Mouse (Mus musculus): ENCODE measurements around the gene Lypd6b.

The Lypd6b gene

DNA sequence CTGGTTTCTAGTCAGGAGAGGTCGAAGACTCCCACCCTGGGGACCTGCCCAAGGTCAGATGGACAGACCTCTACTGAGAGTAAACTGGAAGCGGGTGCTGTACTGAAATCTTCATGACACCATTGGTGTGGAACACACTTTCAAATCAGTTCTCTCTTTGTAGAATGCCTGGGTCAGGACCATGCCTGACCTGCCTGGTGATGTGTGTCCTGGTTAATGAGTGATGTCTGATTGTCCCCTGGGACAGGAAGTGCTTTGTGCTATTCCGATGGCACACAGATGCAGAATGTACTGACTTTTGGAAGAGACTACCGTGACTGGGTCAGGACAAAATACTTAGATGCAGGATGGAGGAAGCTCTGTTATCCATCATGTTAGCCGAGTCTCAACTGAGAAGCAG is 17.0 kb upstream of the Lypd6b start:
- DNase-seq (ENCODE audit: low spot score): no peak

DNA sequence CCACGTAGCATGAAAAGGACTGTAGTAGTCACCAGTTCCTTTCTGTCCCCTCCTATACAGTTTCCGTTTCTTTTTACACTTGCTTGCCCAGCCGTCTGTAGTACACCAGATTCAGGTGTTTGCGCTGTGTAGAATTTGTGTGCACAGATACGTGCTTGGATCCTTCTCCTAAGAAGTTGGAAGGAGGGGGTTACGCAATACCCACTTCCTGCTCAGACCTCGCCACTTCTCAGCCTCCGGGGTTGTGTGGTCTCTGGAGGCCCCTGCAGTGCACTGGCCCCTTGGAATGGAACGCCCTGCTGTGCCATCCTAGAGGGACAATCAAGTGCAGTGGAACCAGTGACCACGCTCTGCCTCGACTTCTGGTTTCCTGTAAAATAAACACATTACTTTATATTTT is 16.3 kb upstream of the Lypd6b start:
- no peak for DNase-seq (ENCODE audit: low spot score)

GRCm38 (mm10) chr2:49773194-49773931 is 14.1 kb upstream of the Lypd6b start:
- no peak for DNase-seq (ENCODE audit: low spot score)

DNA sequence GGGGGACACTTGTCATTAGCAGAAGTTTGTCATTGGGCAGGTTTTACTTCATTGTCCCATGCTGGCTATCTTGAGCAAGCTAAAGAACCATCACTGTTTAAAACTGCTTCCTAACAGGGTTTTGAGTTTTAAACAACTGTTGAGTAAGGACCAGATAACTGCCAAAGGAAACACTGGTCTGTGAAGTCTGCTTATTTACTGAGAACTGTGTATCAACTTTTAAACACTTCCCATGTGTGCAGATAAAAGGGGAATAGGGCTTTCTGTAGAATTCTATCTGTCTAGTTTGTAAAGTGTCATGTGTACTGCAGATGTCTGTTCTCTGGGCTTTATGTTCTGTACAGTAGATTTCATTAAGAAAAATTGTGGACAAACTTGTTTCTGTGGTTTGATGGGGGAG is 13.3 kb upstream of the Lypd6b start:
- no peak for DNase-seq (ENCODE audit: low spot score)

GRCm38 (mm10) chr2:49775187-49775586 is 12.3 kb upstream of the Lypd6b start:
- DNase-seq (ENCODE audit: low spot score): no peak

GRCm38 (mm10) chr2:49775735-49776134 is 11.8 kb upstream of the Lypd6b start:
- no peak for DNase-seq (ENCODE audit: low spot score)

DNA sequence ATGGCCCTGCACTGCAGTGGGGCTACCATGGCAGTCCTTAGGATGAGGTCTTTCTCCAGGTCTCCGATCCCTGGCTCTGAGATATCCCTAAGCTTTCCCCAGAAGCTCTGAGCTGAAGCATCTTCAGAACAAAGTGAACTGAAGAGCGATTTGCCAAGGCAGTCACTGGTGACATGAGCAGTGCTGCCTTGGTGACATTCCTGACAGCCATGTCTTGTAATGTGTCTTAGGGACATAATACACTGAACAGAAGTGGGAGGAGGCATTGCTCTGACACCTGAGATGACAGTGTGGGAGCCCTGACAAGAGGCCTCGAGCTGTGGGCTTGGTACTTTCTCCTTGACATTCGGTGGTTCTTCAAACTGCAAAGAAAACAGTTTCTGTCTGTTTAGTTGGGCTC is 11.1 kb upstream of the Lypd6b start:
- no peak for DNase-seq (ENCODE audit: low spot score)

- DNase-seq (ENCODE audit: low spot score): no peak
Measured at GRCm38 (mm10) chr2:49788051-49788418, 547 bp downstream of the Lypd6b start.

GRCm38 (mm10) chr2:49788643-49789042 is 1.2 kb downstream of the Lypd6b start:
- no peak for DNase-seq (ENCODE audit: low spot score)

DNA sequence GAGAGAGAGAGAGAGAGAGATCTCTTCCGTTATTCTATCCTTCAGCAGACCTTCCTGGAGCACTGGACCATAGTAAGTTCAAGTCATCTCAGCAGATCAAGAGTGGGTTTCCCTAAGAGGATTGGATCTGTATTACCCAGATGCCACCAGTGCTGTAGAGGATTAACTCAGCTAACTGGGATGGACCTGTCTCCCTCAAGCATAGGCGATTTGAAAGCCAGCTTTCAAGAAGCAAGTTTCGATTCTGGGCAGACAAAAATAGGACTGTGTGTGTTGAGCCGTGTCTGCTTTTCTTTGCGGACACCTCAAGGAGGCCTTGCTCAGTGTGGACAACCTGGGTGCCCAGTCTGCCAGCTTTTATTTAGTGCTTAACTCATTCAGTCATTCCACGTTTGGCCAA is 1.6 kb downstream of the Lypd6b start:
- no peak for DNase-seq (ENCODE audit: low spot score)

DNA sequence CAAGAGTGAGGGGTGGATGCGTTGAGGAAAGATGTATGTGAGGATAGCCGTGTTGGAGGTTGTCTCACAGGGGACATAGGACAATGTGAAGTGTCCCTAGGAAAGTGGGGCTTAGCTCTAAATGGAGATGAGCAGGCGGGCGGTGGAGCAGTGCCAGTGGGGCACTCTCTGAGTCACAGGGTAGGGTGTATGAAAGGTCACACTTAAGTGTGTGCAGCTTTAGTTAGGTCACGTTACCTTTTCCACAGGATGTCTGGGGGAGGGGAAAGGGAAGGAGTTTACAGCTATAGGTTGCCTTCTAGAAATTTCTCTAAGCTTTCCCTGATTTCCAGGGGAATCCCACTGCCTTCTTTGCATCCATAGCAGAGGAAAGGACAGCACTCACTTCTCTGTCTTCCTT is 2.0 kb downstream of the Lypd6b start:
- no peak for DNase-seq (ENCODE audit: low spot score)

- DNase-seq (ENCODE audit: low spot score): no peak
Measured at GRCm38 (mm10) chr2:49797444-49798143, 10.1 kb downstream of the Lypd6b start.

DNA sequence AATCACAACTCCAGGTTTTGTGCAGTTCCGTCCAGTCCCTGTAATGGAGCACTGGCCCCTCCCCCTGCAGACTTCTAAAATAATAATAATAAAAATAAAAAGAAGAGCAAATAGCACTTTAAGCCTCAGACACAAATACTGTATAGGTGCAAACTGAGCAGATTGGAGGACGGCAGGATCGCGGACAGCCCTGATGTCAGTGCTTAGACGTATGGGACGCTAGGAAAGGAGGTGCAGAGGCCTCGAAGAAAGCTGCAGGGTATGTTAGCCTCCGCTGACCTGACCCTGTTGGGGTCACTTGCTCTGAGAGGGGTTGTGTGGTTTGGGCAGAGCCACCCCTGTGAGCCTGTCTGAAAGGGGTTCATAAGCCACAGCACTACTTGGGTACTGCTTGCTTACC is 17.0 kb downstream of the Lypd6b start:
- DNase-seq (ENCODE audit: low spot score): no peak

- no peak for DNase-seq (ENCODE audit: low spot score)
Measured at GRCm38 (mm10) chr2:49805736-49806371, 18.4 kb downstream of the Lypd6b start.

DNA sequence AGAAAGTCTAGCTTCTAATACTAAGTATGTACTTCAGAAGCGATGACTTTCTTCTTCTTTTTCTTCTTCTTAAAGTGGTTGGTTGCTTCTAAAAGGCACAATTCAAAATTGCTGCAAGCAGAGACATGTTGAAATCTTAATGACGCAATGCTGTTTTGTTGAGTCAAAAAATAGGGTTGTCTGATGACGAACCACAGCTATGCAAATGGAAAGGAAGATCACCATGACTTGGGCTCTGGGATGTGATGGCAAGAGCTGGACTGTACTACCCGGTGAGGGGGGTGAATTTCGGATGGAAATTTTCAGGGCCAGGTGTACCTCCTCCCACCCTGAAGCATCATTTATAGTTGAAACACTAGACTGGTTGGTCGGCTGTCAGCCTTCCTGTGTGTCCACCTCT is 22.0 kb downstream of the Lypd6b start:
- DNase-seq (ENCODE audit: low spot score): no peak

GRCm38 (mm10) chr2:49811420-49811819 is 23.9 kb downstream of the Lypd6b start:
- DNase-seq (ENCODE audit: low spot score): no peak

GRCm38 (mm10) chr2:49811871-49812363 is 24.4 kb downstream of the Lypd6b start:
- DNase-seq (ENCODE audit: low spot score): peak; percentile 52

- DNase-seq (ENCODE audit: low spot score): no peak
Measured at GRCm38 (mm10) chr2:49813151-49813550, 25.7 kb downstream of the Lypd6b start.

- no peak for DNase-seq (ENCODE audit: low spot score)
Measured at GRCm38 (mm10) chr2:49814011-49814410, 26.5 kb downstream of the Lypd6b start.

DNA sequence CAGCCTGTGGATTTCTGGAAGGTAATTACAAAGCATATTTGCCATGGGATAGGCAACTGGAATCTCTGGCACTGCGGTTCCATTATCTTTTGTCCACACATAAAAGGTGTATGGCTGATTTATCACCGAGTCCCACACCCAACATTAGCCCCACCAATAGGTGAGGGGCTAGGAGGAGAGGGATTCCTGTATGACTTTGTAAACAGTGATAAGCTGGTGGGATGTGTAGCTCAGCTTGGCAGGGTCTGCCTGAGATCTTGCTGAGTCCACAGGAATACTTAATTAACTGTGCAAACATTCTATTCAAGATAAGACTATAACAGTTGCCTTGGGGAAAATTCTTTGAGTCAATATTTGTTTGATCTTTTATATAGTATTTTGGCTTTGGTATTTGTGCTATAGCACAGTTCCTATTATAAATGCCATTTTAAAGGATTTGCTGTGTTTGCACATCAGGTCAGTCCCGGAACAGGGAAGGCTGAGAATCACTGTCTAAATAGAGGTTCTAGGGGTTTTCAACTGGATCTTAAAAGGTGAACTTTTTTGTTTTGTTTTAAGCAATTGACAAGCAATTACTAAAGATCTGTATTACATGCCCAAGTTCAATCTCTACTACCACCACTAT is 28.3 kb downstream of the Lypd6b start:
- no peak for DNase-seq (ENCODE audit: low spot score)

GRCm38 (mm10) chr2:49816549-49816948 is 29.1 kb downstream of the Lypd6b start:
- no peak for DNase-seq (ENCODE audit: low spot score)

- DNase-seq (ENCODE audit: low spot score): no peak
Measured at GRCm38 (mm10) chr2:49817151-49817550, 29.7 kb downstream of the Lypd6b start.

DNA sequence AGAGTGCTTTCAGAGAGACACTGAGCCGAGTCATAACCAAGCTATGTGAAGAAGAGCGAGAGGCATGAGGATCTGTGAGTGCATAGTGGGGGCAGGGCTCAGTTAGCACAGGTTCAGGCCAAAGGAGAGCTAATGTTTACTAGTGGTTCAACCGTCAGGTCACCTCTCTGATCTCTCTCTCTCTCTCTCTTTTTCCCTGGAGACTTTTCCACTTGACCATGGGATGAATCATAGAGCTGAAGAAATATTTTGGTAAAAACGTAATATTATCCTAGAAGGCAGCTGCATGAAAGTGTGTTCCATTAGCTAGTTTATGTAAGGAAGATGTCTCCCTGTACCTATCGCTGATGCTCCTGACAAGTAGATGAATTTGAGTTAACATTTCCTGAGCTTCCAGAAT is 30.6 kb downstream of the Lypd6b start:
- DNase-seq (ENCODE audit: low spot score): no peak

Measured in ovary, postnatal 14 days (tissue).